Mouse (Mus musculus): ENCODE measurements at regions not wholly inside any gene's neighbourhood (a gene's known extent, or its start where the extent isn't known, plus 50 kb on each side); places are given as distances from the start of the nearest gene placed in this dataset.
A peak's percentile ranks its signal among the peaks of the same experiment; 100 is the strongest.

DNA sequence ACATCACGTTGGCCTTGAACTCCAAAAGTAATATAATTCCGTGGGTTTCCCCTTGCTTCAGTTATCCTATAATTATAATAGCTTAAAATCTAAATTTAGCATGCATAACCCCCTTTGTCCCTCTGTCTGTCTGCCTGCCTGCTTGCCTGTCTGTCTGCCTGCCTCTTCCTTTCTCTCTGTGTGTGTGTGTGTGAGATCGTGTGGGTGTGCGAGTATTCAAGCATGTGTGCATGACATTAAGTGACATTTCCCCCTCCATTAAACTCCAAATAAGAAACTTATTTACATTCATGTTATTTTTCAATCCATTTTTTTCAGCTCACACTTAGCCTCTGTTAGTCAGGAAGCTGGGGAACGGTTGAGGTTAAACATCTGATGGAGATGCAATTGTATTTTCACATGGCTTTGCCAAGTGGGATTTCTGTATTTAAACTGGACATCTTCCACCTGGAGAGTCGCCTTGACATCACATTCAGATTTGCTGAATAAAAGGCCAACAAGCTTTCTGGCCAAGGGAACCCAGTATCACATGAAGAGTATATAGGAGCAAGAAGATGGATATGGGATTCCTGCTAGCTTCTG is 130.8 kb upstream of the Map3k1 start:
- DNase-seq (ENCODE audit: low spot score in 2 of 2): no peak

DNA sequence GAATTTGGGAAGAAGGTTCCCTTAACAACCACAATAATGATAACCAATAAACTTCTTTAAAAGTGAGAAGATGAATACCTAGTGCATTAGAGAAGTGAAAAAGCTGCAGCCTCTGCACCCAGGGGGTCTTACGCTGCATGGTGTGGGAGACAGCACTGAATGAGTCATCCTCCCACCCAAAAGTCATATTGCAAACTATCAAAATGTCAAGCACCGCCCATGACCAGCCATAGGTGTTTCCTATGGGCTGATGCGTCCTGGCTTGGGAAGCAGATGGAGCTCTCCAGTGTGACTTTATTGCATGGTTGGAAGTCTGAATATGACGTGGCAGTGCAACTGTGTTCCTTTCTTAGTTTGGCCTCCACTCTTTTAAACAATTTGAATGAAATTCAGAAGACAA is 131.5 kb upstream of the Map3k1 start:
- DNase-seq (ENCODE audit: low spot score in 2 of 2): no peak

DNA sequence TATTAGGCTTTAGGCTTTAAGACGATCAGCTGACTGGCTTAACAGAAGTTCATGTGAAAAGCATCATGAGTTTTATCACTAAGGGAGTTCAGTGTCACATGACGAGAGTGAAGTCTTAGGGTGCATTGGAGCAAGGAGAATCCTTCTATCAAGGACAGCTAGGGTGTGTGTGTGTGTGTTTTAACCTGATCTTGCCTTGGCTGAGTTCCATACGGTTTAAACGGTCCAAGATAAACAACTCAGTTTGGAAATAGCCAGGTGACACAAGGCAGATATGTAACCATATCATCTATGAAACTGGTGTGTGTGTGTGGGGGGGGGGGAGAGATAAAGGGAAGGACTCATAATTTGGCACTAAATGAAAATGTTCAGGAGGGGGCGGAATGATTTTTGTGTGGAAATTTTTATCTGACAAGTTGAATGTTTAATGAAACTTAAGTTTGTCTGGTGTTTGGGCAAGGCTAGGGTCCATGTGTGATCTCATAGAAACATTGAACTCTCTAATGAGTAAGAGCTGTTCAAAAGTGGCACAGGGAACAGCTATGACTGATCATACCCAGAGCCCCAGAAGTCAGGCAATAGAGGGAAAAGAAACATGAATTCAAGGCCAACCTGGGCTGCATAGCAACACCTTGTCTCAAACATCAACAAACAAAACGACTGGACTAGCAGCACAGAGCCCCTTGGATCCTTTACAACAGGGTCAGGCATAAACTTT is 132.2 kb upstream of the Map3k1 start:
- DNase-seq (ENCODE audit: low spot score in 2 of 2): no peak

DNA sequence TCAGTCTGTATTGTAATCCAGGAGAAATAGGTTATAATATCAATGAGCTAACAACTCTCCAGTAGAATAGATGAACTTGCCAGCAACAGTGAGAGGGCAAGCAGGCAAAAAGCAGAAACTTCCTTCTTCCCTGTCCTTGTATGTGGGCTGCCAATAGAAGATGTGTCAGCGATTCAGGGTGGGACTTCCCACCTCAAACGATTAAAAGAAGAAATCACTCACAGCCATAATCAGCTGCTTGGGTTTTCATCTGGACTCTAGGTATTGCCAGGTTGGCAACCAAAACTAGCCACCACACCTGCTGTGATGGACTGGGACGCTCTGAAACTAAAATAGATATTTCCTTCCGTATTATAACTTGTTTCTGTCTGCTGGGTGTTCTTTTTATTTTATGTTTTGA is 133.2 kb upstream of the Map3k1 start:
- no peak for DNase-seq (ENCODE audit: low spot score in 2 of 2)

DNA sequence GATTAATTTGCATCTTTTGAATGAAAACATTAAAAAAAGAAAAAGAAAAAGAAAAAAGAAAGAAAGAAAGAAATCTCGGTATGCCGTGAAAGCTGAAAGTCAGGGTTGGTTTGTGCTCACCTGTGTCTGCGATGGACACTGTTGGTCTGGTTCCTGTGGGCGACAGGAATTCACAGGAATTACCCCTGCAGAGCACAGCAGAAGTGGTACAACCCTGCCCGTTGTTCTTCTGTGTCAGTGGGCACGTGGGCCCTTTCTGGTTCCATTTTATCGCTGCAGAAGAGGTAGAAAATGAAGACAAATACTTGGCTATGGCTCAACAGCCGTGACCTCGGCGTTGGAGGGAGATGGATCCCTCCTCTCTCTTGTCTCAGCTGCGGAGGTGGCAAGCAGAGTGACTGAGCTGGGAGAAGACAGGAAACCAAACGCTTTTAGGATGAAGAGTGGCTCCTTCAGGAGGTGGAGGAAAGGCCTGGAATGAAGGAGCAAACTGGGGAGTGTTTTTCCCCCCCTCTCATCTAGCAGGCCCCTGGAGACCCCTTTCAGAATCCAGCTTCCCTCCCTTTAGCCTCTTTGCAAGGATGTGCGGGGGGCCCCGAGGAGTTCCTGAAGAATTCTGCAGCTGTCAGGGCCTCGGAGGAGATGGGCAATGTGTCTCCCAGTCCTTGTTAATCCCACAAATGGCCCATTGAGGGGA is 134.7 kb upstream of the Map3k1 start:
- DNase-seq (ENCODE audit: low spot score in 2 of 2): no peak

DNA sequence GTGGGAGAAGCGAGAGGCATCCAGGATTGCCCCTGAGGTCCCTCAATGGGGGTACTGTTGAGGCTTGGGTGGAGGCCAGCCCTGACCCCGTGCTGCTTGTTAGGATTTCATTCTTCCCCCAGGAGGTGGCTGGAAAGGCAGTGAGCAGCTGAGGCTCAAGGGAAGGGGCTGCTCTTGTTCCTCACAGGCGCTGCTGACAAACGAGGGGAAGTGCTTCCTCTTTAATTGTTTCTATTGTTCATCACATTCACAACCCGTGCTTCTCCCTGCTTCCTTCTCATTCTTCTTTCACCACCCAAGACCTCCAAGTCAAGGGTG is 135.3 kb upstream of the Map3k1 start:
- DNase-seq (ENCODE audit: low spot score in 2 of 2): peak; percentile 14 to 20

DNA sequence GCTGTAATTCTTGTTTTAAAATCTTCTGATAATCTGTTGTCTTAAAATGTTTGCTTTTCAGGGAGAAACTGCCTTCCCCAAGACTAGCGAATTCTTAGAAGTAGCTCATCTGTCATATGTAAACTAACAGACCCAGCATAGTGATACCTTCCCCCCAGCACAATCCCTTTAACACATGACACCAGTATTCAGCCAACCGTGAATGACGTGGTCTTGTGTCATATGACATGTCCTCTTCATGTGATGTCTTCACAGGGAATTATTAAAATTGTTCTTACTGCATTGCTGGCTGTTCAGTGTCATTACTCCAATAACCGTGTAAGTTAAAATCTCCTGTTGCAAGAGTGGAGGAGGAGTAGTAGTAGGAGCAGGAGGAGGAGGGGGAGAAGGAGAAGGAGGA is 137.5 kb upstream of the Map3k1 start:
- no peak for DNase-seq (ENCODE audit: low spot score in 2 of 2)

DNA sequence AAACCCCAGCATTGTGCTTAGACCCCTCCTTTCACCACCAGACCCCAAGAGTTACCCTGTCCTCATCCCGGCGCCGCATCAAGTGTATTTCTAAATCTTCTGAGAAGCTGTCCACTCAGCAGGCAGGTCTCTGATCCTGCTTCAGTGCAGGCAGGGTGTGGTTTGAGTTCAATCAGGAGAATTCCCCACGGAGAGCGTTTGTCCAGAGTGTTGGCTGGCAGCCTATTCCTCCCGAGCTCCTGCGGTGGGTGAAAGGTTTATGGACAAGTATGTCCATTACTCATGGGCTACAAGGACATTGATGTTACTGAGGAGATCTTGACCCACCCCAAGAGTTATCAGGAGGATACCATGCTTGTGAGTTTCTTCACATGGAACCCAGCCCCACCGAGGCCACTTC is 138.0 kb upstream of the Map3k1 start:
- DNase-seq (ENCODE audit: low spot score in 2 of 2): no peak

DNA sequence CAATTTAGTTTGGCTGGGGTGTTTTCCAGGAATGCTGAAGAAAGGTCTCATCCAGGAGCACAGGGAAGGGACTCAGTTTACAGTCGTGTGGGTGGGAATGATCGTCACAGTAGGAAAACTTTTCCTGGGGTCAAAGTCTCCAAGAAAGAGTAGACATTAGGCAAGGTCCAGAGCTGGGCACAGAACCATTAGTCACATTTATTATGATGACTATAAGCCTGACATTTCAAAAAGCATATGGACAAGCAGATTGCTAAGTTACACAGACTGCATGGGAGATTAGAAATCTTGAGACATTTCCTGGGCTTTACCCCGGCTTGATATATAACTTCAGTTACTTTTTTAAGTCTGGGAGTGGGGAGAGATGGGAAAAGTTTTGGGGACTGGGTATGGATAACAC is 139.6 kb upstream of the Map3k1 start:
- DNase-seq (ENCODE audit: low spot score in 2 of 2): no peak

DNA sequence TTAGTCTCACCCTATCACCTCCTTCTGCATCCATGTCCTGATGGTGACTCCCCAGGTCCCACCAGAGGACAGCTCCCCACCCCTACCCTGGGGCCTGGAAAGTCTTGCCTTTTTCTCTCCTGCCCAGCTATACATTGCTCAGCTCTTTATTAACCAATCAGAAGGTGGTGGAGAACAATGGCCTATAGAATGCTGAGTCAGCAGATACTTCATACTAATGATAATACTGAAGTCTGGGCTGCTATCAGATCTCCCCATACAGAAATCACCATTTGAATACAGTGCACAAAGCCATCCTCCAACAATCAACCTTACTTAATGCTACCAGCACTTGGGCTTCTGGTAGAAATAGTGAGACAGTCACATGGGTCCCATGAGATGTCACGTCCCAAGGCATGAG is 141.2 kb upstream of the Map3k1 start:
- no peak for DNase-seq (ENCODE audit: low spot score in 2 of 2)

DNA sequence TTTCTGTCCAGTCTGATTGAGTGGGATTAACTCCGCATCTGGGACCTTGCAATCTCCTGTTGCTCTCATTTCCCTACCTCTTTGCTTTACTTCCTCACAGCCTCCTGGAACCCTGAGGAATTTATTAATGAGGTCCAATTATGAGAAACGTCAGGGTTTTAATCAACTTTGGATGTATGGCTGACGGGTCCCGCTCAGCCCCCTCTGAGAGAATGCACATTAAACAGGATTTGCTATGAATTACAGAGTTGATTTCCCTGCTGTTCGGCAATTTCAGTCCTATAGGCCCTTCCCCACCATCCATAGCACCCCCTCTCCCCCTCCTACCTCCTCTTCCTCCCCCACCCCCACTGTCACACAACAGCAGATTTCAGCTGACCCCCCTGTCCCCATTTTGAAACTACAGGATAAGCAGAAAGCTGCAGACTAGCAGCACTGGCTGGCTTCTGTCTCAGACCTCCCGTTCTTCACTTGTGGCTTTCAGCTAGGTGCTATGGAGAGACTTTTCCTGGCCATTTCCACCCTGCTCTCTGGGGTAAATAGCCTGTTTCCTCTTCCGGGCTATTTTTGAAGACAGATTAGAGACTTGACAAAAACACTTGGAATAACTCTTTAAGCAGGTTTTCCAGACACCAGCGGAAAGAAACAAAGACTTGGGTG is 145.2 kb upstream of the Map3k1 start:
- DNase-seq (ENCODE audit: low spot score in 2 of 2): no peak

DNA sequence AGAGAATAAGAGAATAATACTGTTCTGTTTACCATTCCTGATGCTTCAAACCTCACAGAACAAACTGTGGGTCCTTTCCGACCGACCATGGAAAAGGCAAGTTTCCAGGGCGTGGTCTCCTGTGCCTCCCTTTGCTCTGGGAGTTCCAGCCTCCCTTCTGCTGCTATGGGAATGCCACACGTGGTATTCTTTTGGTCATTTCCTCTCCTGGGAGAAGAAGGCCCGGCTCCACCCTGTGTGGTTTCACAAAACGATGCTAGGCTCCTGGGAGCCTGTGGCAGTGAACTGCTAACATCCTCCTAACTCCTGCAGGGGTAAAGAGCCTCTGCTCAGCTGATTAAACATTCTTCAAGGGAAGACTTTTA is 145.7 kb upstream of the Map3k1 start:
- no peak for DNase-seq (ENCODE audit: low spot score in 2 of 2)

DNA sequence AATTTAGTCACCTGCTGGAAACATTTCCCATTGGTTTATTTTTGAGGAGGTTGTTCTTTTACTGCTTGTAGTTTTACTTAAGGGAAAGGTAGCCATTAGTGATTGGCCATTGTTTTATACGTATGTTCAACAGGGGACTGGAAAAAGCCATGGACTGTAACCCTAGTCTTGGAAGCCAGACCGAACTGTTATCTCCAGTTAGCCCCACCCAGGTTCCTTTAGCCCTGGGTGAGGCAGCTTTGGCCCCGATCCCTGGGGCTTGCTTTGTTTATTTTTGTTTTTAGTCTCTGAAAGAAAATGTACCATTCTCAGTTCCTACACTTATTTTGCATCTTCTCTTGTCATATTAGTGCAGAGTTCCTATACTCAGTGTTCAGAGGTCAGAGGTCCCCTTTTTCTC is 148.3 kb upstream of the Map3k1 start:
- DNase-seq (ENCODE audit: low spot score in 2 of 2): no peak

DNA sequence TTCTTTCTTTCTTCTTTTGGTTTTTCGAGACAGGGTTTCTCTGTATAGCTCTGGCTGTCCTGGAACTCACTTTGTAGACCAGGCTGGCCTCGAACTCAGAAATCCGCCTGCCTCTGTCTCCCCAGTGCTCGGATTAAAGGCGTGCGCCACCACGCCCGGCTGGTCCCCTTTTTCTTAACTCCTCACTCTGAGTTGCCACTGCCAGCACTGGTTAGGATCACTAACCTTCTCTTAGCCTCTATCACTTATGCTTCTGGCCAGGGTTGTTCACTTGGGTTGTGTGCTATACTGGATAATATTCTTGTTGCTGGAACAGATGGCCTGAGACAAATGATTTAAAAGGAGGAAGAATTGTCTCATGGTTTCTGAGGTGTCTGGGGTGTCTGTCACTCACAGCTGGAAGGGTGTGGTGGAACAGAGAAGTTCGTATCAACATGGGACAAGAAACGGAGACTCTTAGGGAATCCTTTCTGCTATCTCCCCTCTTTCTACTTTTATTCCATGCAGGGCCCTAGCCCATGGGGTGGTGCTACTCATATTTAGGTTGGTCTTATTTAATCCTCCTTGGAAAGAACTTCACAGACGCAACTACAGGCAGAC is 149.0 kb upstream of the Map3k1 start:
- DNase-seq (ENCODE audit: low spot score in 2 of 2): no peak

DNA sequence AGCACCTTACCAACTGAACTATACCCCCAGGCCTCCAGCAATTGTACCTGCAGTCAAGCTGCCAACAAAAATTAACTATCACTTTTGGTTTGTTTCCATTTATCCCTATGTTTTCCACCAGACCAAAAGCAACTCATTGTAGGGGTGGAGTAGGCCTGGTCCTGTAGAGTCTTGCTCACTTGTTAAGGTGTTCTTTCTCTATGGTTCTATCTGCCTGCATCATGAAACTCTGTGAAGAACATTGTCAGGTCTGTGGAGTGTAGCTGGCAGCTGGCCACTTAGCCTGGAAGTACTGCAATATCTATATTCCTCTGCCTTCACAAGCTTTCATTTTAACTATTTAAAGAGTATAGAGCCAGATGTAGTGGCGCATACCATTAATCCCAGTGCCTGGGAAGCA is 149.6 kb upstream of the Map3k1 start:
- DNase-seq (ENCODE audit: low spot score in 2 of 2): no peak

DNA sequence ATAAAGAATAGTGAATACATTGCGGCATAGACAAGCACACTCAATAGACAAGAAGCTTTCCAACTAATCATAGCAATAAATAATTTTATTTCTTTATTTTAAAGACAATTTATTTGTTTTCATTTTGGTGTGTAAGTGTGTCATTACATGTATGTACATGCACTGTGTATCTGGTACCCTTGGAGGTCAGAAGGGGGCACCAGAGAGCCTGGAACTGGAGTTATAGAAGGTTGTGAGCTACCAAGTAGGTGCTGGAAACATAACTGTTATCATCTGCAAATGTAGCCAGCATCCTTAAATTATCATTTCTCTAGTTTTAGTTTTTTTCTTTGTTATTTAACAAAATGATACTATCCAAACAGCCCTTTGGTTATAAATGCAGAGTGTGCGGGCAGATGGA is 151.2 kb upstream of the Map3k1 start:
- no peak for DNase-seq (ENCODE audit: low spot score in 2 of 2)

DNA sequence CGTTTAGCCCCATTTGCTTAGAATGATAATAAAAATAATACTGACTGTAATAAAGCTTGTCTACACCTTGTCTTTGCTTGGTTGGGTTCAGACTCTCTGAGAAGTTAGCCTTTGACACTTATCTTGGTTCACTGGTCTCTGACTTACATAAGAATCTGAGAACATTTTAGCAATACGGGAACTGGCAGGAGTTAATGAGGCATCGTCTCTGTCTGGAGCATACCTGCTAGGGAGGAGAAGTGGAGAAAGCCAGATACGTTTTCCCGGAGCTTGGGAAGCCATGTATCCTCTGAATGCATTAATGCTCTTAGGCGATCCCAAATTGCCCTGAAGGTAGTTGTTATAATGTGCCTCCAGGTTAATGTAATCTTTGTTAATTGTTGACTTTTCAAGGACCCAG is 152.6 kb upstream of the Map3k1 start:
- no peak for DNase-seq (ENCODE audit: low spot score in 2 of 2)

DNA sequence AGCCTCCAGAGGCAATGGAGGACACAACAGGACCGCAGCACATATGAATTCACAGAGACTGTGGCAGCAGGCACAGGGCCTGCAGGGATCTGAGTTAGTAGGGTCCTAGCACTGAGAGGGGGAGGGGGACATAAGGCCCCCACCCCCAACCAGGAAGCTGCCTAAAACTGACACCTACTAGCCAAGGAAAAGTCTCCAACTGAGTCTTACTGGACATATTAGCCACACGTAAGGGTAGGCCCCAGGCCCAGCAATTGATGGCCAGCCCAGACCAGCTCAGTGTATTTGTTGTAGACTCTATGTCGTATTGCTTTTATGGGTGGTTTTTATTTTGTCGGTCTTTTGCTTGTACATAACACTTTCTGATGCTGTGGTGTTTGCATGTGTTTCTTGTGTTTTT is 153.4 kb upstream of the Map3k1 start:
- DNase-seq (ENCODE audit: low spot score in 2 of 2): no peak

DNA sequence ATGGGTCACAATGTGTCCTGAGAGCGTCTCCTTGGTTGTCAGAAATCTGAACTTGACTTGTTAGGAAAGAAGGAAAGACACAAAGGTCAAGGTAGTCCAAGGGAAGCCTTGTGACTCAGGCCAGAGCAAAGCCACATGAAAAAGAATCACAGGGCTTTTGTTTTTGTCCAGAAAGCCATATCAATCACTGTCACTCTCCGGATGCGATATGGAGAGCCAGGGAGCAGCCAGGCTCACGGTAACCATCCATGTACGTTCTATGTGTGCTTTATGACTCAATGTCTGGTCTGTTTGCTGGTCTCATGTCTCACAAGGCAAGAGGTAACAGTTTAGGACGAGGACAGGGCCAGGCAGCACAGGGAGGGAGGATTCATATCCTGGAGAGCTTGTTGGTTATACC is 157.3 kb upstream of the Map3k1 start:
- DNase-seq (ENCODE audit: low spot score in 2 of 2): no peak

DNA sequence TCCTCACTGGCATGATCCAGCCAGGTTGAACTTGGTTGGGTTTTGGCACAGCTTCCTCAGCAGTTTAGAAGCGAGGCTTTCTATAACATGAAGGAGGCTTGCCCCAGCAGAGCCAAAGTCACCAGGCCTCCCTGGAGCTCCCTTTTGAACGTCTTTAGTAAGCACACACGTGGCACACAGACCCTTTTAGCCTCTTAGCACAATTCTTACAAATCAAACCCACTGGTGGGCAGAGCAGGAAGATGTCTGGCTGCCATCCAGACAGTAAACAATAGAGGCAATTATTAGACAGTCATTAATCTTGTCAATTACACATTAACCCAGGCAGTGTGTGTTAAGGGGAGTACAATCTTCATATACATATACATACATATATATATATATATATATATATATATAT is 157.8 kb upstream of the Map3k1 start:
- DNase-seq (ENCODE audit: low spot score in 2 of 2): no peak

DNA sequence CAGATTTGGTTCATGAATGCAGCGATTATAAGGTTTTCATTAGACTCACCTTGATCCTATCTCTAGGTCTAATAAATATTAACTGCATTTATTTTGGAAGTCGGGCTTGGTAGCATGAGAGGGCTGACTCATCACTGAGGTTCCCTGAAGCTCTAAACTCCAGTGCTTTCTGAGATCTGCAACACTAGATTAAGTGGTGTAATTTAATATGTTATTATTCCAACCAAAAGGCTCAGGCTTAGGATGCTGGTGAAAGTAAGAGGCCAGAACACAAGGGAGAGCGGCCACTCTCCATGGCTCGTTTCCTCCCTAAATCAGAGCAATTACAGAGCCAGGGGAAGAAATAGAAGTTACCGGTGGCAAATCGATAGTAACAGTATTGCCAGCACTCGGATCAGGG is 159.4 kb upstream of the Map3k1 start:
- DNase-seq (ENCODE audit: low spot score in 2 of 2): no peak

DNA sequence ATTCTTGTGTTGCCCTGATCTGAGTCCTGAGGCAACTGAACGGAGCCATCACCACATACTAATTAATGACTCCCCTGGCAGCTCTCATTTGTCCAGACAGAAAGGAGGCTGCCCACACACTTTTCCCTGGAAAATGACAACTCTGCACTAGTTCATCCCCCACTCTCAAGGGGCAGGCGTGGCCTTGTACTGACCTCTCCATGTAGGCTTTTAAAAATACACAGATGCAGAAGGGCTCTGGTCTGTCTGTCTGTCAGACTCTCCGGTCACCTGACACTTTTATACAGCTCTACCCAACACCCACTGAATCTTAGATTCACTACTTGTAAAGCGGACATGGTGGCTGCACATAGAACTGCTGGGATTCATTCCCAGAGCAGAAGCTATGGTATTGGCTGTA is 165.5 kb upstream of the Map3k1 start:
- no peak for DNase-seq (ENCODE audit: low spot score in 2 of 2)

DNA sequence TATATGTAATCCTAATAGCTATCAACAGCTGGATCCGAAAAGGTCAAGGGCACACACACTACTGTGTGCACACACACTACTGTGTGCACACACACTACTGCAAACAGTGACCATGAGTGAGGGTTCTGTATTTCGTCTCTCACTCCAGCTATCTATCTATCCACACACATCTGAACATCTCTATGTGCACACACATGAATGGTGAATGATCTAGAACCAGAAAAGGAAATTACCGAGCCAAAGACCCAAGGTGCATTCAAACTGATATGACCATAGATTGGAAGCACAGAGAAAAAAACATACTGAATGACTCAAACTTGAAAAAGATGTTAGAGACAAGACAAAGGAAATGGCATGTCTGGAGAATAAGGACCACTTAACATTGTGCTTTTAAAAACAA is 166.8 kb upstream of the Map3k1 start:
- no peak for DNase-seq (ENCODE audit: low spot score in 2 of 2)

All from right cerebral cortex, postnatal 36 days (tissue).